Mouse (Mus musculus) lung, postnatal 25 days (tissue): ENCODE measurements around the gene Dnajc28.

ENCODE experiments used
- DNase-seq: peaks from one replicate; pipeline ENCODE4 v3.0.0; 2022; ENCODE audit warnings: low spot score

Gene Dnajc28

DNA sequence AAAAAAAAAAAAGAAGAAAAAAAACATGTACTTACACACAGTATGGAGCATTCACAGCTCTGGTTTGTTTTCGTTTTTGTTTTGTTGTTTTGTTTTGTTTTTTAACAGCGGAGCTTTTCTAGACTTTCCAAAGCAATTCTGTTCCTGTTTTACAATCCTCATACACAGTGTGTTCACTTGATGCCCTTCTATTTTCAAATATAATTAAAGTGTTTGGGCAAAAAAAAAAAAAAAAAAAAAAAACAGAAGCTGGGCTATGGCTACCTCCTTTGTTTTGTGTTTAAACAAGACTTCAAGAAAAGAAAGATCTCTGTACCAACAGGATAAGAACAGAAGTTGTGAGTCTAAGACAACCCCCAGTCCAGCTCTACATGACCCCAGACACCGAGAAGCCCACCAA is 30.1 kb downstream of the Dnajc28 start:
- DNase-seq, result no peak

DNA sequence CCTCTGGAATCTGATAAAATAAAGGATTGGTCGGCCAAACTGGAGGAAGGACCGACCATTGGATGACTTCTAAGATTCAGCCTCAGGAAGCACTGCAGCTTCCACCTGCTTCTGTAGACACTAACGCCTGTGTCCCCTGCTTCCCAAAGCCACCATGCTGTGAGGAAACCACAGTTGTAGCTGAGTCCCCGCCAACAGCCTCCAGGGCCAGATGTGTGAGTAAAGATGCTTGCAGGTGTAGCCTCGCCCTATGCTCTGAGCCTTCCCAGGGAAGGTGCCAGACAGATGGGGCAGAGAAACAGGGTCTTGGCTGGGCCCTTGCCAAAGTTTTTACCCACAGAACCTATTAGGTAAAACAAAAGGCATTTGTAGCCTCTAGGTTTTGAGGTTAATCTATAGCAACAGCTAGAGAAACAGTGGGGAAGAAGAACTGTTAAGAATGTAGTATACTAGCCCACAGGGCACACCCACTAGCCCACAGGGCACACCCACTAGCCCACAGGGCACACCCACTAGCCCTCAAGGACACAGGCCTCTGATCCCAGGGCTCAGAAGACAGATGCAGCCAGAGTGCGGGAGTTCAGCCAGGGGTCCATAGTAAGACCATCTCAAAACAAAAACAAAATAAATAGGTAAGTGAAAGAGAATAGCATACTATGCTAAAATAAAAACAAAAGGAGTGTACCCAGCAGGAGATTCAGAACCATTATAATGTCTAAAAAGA is 30.9 kb downstream of the Dnajc28 start:
- no peak for DNase-seq

DNA sequence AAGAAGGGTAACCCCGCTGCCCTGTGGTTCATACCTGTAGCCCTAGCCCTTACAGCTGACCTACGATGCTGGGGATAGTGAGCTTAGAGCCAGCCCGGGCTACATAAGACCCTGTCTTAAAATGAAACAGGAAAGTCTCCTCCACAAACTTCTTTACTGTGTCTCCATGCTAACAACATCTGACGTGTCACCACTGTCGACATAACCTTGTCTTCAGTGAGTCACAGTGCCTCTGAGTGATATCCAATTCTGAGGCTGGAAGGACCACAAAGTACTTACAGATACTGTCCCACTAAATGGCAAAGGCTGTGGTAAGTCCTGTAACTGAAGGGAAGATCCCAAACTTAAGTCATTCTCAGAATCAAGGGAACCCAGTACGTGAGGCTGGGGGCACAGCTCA is 32.6 kb downstream of the Dnajc28 start:
- no peak for DNase-seq

DNA sequence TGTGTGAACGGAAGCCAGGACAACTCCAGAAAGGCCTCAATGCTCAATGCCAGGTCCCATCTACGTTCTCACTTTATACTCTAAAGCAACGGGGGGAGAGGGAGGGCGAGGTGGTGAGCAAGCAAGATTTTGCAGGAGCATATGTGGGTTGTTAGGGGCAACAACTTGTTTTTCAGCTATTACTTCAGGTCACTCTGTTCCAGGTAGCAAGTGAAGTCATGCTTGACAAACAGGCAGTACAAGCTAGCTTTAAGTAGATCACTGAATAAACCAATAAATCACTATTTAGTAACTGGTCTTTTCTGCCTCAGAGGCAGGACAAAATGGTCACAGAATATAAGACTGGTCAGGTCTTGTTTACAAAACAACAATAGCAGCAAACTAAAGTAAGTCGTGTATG is 33.2 kb downstream of the Dnajc28 start:
- DNase-seq, result no peak

DNA sequence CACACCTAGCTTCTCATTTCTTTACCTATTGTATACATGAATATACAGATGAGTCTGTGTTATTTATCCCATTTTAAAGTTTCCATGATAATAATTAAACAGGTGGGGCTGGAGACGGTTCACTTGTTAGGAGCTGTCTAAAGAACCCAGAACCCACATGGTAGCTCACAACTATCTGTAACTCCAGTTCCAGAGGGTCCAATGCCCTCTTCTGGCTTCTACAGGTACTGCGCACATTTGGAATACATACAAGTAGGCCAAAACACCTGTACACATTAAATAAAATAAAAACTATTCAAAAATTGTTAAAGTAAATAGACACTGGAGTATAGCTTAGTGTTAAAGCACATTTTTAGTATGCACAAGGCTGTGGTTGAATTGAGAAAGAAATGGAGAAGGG is 36.5 kb downstream of the Dnajc28 start:
- no peak for DNase-seq

DNA sequence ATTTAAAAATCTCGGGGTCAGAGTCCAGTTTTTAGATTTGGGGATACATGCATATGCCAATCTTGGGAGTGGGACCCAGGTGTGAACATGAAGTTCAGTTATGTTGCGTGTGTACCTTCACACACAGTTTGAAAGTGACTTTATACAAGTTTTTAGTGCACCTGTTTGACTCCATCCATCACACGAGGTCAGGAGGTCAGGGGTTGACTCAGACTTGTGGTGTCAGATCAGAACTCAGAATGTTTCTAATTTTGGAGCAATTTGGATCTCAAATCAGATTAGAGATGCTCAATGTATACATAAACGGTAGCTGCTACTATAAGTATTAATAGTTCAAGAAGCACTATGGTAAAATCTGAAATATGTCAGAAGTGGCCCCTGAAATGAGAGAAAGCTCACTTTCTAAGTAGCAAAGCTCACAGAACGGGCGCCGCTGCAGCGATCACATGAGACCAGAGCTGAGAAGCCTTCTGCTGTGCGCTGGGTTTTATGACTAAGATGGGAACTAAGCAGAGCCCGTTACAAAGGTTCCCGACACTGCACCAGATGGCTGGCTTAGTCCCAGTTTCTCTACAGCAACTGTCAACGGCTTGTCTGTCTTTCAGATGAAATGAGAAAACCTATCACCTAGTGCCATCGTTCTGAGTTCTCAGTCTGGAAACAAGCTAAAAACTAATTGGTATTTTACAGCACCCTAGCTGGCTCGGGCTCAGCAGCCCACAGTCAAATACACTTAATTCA is 39.7 kb downstream of the Dnajc28 start:
- DNase-seq, result no peak

DNA sequence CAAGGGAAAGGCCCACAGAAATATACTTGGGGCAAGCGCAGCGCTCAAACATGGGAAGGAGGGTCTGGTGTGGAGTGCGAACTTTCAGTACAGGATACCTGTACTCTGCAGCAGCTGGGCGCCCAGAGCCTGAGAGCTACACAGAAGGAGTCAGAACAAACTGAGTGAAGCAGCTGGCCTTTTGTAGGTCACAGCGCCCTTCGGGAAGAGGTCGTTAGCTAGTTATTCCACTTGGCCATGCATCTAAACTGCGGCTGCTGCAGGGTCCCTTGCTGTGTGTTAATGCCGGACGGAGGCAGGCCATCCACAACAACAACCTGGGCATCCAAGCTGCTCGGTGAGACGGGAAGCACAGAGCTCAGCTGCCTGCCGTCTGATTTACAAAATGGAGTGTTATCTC is 43.7 kb downstream of the Dnajc28 start:
- DNase-seq, result no peak

DNA sequence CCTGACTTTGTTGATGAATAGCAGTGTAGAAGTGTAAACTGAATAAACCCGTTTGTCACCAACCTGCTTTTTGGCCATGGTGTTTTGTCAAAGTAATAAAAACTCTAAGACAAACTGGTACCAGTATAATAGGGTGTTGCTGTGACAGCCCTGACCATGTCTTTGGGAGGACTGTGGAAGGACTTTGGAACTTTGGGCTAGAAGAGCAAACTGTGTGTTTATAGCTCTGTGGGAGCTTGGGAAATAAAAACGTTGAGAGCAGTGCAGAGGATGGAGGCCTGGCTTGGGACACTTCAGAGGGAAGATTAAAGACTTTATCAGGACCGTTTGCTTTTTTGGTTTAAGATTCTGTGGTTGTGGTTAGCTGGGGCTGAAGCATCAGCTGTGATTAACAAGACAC is 47.7 kb downstream of the Dnajc28 start:
- DNase-seq, result no peak

DNA sequence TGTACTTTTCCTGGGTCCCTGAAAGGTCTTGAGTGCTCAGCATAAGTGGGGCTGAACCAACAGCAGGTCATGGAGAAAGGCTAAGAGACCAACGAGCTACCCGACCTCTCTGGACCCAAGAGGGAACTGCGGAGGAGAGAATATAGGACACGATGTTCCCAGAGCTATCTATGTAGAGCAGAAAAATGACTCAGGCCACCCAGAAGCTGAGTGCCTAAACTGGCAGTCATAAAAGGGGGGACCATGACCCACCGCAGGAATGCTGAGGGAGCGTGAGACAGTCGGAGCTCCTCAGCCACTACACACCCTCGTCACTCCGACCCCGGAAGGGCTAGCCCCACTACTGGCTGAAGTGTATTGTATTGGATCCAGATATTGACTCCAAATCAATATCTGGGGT is 49.9 kb downstream of the Dnajc28 start:
- DNase-seq, result no peak

DNA sequence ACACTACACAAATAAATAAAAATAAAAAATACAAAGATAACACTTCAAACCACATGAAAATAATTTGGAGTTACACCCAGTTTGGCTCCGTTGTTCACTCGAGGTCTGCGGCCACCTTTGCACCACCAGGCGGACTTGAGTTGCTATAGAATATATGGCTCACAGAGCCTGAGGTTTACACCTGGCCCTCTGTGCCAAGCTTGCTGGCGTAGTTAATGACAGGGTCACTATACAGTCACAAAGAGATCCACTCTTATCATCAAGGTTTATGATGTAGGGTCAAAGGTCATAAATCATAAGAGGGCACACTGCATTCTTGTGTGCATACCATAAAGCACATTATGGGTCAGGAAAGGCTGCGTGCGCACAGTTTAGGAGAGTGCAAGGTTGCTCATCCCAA is 52.8 kb downstream of the Dnajc28 start:
- no peak for DNase-seq

DNA sequence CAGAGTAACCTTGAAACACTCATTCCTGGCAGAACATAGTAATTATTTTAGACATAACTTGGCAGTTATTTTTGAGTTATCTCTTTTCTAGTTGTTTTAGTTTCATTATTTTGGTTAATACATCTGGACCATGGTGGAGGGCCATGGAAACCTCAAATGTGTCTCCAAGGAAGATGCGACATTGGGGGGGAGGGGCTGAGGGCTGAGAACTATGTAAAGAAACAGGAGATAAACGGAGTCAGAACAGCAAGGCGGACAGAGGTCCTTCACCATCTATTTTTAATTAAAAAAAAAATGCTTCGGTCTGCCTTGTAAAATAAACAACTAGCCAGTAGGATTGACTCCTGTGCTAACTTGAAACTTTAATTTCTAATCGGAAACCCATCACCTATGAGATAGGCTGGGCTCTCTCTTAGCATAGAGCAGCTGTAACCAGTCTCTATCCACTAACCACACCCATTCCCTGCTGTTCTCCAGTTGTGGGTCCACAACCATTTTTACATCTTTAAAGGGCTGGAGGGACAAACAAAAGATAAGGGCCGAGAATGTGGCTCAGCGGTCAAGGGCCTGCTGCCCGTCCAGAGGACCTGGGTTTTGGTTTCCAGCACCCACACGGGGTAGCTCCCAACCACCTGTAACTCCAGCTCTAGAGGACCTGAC is 53.4 kb downstream of the Dnajc28 start:
- DNase-seq, result no peak

DNA sequence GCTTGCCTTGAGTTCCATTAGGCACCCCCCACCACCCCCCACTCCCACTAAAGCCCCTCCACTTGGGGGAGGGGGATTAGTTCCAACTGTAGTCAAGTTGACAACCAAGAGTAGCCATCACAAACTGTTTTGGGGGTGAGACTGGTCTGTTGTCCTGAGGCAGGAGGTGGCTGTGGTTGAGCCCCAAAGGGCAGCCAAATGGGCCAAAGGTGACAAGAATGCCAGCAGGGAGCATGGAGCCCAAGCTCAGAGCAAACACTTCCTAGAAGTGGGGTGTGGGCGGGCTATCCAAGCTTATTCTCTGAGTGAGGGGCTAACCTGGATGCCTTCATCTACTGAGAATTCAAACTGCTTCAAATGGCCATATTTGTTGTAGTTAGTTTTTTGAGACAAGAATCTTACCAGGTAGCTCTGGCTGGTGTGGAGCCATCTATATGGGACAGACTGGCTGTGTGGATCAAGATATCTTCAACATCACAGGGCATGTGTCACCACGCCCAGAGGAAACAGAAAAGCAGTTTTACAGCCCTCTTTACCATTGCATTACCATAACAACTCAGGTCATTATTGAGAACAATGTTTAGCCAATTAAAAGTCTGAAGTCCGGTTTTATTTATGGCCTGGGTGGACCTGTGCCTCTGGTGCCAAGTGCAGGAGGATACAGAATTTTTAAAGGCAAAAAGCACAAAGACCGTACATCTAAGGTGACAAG is 54.1 kb downstream of the Dnajc28 start:
- no peak for DNase-seq
